Mouse (Mus musculus): ENCODE measurements at regions not wholly inside any gene's neighbourhood (a gene's known extent, or its start where the extent isn't known, plus 50 kb on each side); places are given as distances from the start of the nearest gene placed in this dataset.

DNA sequence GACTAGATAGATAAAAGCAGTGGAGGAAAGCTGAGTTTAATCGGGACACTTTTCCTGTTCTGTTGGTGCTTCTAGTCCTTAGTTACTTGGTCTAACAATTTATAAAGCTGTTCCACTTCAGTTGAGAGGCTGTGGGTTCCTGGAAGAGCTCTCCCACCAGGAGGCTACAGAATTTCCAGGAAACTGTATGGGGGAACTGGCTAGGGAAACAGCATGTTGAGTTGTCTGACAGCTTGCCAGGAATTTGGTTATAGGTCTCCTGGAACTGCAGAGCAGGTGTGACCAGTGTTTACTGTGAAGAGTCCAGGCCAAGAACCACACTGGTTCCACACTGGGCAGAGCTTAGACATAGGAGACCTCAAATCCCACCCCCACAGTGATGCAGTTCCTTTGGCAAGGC lies 65.0 kb upstream of the Pik3cg start:
- DNase-seq: no peak

DNA sequence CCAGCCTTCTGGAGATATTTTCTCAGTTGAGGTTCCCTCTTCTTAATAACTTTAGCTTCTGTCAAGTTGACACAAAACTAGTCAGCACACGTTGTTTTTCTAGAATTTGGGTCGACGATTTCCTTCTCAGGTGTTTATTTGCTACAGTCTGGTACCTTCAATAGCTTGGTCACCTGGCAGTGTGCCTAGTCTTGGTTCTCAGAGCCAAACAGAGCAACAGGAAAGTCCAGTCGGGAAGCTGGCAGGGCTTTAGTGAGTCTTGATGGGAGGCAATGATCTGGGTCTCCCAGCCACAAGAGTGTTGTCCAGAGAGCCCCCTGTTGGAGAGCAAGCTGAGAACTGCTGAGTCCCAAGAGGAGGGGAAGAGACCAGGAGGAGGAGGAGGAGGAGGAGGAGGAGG lies 71.4 kb upstream of the Pik3cg start:
- peak; percentile 26 for DNase-seq

DNA sequence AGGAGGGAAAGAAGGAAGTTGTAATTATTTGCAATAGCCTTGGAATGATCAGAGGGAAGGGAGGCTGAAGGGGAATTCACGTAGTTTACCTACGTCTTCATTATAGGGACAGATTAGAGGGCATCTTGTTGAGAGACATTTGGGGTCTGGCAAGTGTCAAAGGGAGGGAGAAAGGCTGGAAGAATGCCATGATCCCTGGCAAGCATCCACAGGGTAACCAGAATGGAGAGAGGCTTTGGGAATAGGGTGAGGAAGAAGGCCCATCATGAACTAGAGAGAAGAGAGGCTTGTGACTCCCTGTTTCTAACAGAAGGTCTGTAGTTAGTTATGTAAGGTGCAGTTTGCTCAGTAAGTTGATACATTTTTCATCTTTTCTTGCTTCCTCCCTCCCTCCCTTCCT lies 71.8 kb upstream of the Pik3cg start:
- DNase-seq: no peak

DNA sequence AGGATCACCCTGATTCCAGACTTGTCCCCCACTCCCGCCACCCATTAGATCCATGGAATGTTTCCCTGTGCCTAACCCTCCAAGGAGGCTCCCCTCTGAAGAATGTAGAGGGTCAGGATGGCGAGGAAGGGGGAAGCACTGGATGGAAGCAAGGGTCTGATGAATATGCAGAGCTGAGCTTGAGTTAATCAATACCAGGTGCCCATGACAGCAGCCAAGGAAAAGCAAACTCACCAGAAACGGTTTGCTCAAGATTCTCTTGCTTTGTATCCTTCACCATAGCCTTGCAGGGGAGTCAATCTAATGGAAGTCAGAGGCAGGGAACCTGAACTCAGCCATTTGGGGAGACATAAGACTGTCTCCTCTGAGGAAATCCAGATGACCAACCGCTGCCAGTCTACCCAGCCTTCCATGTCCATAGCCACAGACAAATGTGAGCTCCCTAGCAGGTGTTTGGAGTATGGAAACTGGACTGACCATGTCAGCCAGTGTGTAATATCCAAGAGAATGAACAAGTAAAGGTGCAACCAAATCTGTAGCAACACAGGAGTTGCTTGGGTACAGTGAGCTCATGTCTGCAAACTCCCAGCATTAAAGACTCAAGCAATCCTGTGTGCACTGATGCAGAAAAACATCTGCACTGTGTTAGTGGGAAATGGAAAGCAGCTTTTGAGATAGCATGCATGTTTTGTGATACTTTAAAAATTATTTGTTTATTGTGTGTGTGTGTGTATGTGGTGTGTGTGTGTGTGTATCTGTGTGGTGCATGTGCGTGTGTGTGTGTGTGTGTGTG lies 74.1 kb upstream of the Pik3cg start:
- DNase-seq: no peak

DNA sequence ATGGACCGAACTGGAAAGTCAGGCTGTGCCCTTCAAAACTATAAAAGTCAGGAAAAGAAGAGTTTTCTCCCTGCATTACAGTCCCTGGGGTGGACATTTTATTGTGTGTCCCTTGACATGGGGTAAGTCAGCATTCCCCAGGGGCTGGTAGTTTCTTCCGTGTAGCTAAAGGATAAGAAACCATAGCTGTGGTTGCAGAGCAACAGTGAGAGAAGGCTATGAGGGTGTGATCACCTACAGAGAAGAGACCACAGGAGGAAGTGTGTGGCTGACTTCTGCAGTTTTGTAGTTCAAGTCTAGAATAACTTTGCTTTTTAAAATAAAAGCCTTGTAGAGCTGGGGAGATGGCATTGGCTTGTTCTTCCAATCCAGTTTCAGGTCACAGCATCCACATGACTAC lies 76.6 kb upstream of the Pik3cg start:
- DNase-seq: no peak

DNA sequence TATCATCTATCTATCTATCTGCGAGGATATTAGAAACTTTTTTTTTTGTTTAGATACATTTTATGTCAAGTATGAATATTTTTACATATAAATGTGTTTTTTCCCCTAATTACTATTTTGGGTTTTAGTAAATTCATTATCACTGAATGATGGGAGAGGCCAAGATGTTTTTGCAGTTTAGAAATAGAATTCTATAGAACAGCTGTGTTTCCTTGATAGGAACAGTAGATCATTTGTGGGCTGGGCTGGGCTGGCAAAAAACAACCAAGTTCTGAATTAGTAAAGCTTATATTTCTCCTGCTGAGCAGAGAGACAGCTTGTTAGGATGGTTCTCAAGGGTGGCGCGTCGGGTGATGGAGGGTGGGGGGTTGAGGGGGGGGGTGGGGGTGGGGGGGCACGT lies 78.2 kb upstream of the Pik3cg start:
- no peak for DNase-seq

DNA sequence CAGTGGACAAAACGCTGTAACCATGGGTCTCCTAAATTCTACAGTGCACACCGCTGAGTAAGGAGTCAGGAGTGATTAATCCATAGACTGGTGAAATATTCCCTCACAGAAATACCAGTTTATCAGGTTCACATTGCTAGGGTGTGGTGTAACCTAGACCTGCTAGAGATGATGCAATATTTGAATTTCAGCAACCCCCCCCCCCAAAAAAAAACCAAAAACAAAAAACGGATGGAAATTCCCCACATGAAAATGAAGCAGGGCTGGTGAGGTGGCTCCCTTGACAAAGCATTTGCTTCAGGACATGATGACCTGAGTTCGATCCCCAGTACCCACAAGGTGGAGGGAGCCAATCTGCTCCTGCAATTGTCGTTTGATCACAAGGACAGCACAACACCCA lies 82.7 kb upstream of the Pik3cg start:
- no peak for DNase-seq

DNA sequence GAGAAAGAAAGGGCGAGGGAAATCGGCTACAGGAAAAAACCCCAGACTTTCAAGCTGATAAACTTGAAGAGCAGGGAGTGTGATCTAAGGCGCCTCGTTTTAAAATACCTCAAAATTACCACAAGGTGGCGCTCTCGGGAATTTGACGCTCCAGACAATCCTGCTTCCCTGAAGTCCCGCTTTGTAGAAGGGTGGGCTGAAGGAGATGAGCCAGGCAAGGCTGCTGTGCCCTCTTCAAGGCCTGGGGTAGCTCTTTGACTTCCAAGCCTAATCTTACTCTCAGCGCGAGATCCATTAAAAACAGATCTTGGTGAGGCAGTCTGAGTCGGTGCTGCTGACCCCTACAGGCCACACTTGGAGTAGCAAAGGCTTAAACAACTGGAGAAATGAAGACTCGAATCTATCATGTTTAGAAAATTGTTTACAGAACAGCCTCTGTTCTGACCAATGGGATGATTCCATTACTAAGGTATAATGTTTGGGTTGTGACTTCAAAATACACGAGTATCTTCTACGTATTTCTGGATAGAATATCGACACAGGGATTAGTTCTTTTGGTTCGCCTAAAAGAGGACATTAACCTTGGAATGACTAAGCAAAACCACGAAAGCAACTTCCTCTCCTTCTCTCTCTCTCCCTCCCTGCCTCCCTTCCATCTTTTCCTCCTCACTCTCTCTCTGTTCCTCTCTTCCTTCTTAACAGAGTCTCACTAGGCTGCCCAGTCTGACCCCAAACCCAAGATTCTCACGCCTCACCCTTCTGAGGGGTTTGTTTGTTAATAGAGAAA lies 83.7 kb upstream of the Pik3cg start:
- peak; percentile 70 for DNase-seq

DNA sequence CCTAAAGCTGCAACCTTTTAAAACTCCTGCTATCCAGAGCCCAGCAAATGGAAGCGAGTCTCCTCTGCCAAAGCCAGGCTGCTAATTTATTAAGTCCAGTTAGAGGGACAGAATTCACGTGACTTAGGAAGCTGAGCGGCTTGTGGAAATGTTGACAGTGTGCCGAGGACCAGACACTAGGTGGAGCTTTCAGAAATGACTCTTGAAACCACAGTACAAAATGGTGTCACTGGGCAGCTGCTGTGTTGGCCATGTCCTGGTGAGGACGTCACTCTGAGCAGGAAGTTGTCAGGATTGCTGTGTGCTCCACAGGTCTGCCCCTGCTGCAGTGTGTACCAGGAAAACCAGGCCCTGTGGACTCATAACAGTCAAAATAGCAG lies 84.3 kb upstream of the Pik3cg start:
- peak; percentile 21 for DNase-seq

DNA sequence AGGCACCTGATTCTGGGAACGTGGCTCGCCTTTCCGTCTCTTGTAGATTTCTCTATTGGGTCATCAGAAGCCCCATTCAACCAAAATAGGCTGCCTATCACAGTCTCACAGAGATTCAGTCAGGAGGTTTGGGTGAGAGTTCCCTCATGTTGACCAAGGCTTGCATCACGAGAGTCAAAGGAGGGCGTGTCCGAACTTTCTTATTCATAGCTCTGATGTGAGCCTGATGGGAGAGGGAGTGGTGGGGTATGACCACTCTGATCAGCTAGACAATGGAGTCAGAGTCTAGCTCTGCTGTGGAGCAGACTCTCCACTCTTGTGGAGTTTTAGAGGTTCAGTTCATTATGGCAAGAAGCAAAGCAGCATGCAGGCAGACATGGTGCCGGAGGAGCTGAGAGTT lies 81.1 kb upstream of the Ccdc71l start:
- DNase-seq: no peak

DNA sequence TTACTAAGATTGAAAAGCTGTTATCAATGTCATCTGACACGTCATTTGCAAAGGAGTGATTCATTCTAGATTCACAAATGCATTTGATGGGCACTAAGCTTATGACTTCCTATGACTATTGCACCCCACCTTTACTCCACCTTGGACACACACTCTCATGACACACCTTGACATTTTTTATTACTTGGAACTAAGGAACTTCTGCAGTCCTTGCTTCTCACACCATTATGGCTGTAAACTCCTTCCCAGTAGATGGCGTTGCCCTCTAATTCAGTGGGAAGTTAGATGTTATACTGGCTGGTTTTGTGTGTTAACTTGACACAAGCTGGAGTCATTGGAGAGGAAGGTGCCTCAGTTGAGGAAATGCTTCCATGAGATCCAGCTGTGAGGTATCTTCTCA lies 78.8 kb upstream of the Ccdc71l start:
- DNase-seq: no peak

DNA sequence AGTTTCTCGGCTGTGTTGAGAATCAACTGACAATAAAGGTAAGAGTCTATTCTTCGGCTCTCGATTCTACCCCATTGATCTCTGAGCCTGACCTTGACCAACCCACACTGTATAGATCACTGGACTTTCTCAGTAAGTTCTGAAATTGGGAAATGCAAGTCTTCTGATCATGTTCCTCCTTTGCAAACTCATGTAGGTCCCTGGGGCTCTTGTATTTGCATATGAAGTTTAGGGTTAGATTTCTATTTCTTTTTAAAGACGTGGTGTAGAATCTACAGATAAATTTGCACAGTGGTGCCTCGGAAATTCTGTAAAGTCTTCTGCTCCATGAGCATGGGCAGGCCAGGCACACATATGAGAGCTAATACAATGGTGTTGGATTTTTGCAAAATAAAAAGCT lies 72.8 kb upstream of the Ccdc71l start:
- no peak for DNase-seq

DNA sequence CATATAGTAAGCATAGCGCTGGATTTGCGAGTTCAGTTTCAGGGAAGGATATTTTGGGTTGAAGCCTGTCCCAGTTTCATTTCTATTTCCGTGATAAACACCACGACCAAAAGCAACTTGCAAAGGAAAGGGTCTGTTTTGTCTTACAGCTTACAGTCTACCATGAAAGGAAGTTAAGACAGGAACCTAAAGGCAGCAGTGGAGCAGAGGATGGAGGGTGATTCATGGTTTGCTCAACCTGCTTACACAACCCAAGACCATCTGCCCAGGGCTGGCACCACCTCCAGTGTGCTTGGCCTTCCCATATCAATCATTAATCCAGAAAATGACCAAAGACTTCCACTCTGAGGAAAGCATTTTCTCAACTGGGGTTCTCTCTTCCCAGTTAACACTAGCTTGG lies 72.2 kb upstream of the Ccdc71l start:
- DNase-seq: no peak

DNA sequence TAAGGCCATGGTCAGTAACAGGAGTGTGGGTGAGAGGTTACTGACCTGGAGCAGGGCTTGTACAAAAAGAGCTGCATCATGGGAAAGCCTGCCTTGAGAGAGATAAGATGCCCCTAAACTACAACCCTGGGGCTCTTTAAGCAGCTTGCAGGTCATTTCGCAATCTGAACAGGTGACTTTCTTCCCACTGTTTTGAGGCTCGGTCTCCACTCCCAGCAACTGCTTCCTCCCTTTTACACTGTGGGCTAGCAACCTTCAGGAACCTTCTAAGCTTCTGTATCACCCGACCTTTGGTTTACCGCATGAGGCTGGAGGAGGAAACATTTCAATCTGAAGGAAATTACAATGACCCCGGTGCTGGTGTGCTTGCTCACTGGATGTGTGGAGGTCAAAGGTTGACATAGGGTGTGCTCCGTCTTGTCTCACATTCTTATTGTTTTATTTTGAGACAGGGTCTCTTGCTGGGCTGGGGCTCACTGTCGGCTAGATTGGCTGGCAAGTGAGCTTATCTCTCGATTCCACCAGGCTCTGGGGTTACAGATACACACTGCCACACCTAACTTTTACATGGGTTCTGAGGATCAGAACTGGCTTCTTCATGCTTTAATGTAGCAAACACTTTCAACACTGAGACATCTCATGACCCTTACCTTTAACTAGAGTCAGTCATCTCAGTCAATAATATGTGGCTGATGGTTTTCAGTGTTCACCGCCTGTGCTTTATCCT lies 71.1 kb upstream of the Ccdc71l start:
- DNase-seq: no peak

DNA sequence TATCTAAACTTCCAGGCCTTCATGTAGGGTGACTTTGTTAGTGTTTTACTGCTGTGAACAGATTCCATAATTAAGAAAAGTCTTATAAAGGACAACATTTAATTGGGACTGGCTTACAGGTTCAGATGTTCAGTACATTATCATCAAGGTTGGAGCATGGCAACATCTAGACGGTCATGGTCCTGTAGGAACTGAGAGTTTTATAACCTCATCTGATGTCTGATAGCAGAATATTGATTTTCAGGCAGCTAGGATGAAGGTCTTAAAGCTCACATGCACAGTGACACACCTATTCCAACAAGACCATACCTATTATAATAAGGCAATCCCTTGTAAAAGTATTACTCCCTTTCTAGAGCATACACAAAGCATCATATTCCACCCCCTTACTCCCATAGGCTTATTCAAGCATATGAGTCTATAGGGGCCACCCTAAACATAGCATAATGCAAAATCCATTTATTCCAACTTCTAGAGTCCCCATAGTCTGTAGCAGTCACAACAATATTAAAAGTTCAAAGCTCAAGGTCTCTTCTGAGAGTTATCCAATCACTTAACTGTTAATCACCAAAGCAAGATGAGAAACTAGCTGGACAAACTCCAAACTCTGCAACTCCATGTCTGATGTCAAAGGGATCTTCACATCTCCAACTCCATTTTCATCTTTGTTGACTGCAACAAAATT lies 63.3 kb upstream of the Ccdc71l start:
- DNase-seq: no peak

Measured in kidney, postnatal 10 days (tissue).